Mouse (Mus musculus): ENCODE measurements at regions not wholly inside any gene's neighbourhood (a gene's known extent, or its start where the extent isn't known, plus 50 kb on each side); places are given as distances from the start of the nearest gene placed in this dataset.
"Not testable (repeated sequence)": the region's sequence is repeated elsewhere in the genome, so short reads cannot be mapped to it uniquely, and the experiment has no call there.

- in situ Hi-C loops (cut with MboI; ENCODE audit: unreplicated experiment in 2 of 2), result no loop called here
Observed at GRCm38 (mm10) chr7:73233539-73234158, 141.7 kb upstream of the Rgma start.

DNA sequence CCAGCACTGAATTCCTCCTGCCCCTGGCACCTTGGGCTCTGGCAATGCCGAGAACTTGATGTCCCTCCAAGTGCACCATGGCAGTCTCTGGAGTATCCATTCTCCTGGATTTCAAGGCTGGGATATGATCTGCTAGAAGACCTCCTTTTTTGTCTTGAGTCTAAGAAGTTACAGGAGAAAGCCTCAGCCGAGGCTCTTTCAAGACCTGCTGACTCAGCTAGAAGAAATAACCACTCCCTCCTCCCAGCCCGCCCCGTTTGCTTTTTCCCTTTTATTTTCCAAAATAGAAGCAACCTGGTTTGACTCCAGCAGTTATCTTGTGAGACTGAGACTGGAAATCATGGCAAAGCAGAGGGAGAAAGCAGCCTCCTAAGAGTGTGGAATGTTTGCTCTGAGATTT, 136.8 kb upstream of the Rgma start:
- in situ Hi-C loops (cut with MboI; ENCODE audit: unreplicated experiment in 2 of 2), result no loop called here

DNA sequence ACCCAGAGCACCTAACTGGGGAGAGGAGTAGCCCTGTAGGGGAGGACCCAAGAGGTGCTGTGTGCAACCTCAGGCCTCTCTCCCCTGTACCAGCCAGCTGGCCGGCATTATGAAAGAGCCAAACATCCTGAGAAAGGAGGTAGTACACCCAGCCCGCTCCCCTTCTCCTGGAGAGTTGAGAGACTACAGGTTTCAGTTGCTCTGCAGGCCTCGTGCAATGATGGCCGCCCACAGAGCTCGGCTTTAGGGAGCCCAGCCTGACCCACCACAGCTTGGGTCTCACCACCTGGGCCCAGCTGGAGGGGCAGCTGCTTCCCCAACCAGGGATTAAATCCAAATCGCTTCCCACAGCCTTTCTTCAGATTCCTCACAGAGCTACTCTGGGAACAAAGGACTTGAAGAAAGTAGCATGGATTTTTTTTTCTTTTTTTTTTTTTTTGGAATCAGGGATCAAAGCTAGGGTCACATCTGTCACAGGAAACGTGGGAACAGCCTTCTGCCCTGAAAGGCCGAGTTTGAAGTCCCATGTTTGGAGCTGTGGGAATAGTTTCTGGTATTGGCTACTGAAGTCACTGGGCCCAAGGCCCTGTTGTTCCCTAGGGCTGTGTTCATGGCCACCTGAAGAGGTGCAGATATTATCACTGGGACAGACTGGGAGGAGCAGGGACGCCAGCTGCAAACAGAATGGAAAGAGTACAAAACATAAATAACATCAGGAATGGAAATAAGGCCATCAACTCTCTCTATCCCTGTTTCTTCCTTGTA, 131.5 kb upstream of the Rgma start:
- in situ Hi-C loops (cut with MboI; ENCODE audit: unreplicated experiment in 2 of 2), result no loop called here

- in situ Hi-C loops (cut with MboI; ENCODE audit: unreplicated experiment in 2 of 2), result no loop called here
Observed at GRCm38 (mm10) chr7:73245431-73245830, 129.9 kb upstream of the Rgma start.

- in situ Hi-C loops (cut with MboI; ENCODE audit: unreplicated experiment in 2 of 2), result no loop called here
Observed at GRCm38 (mm10) chr7:73250593-73250992, 124.7 kb upstream of the Rgma start.

DNA sequence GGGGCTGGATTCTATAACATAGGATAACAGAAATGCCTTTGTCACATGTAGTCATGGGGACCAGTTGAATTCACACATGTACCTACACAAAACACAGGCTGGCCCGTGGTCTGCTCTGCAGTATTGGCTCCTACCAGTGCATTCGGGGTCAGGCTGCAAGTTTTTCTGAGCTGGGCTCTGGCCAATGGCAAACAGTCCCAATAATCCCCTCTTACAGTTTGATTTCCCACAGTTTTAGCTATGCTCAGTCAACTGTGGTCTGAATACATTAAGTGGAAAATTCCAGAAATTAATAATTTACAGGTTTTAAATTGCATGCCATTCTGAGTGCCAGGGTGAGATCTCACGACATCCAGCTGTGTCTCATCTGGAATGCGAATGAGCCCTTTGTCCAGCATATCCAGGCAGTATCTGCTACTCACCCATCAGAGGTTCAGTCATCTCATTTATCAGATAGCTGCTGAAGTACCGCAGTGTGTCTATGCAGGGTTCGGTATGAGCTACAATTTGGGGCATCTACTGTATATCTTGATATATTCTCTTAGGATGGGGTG, 124.0 kb upstream of the Rgma start:
- in situ Hi-C loops (cut with MboI; ENCODE audit: unreplicated experiment in 2 of 2), result no loop called here

DNA sequence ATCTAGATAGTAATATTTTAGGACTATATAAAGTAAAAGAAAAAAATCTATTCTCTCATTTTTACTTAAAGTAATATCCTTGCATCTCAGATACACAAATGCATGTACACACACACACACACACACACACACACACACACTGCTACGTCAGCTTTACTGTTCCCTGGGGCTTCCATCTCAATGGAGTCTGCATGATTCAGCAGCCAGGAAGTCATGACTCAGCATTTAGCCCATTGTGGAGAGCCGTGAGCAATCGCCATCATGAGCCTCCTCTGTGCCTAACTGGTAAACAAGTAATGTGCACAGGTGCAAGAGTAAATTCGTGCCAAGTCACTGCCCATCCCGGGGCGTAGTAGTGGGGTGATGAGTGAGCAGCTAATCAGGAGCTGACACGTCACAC, 120.3 kb upstream of the Rgma start:
- in situ Hi-C loops (cut with MboI; ENCODE audit: unreplicated experiment in 2 of 2), result not testable (repeated sequence)

DNA sequence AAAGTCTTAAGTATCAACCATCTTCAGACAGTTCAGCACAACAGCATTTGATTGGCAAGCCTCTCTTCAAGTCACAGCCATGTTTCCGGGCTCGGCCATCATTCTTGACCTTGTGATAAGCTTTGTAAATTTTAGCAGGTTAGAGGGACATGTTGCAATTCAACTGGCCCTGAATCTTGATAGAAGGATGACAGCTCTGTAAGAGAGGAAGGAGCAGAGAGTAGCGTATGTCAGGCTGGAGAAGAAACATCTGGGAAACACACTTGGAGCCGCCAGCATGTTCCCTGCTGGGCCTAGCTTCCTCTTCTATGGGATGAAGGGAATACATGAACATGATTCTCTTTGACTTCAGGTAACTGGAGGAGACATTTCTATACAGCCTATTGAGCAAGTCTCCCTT, 115.2 kb upstream of the Rgma start:
- in situ Hi-C loops (cut with MboI; ENCODE audit: unreplicated experiment in 2 of 2), result no loop called here

DNA sequence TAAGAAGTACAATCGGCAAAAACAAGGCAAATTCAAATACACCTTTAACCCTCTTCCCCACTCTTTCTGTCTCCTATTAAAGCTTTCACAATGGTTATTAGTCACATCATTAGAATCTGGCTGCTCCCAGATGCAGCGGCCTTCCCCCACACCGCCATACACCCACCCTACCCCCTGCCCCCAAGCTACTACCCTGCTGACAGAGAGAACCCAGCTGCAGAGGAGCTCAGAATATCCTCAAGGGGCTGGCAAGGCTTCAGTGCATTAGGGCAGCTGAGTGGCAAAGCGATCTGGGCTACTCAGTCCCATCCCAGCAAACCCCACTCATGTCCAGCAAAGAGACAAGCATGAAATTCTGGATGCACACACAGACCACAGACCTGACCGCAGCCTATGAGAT, 113.6 kb upstream of the Rgma start:
- in situ Hi-C loops (cut with MboI; ENCODE audit: unreplicated experiment in 2 of 2), result no loop called here

GRCm38 (mm10) chr7:73262526-73262925, 112.8 kb upstream of the Rgma start:
- in situ Hi-C loops (cut with MboI; ENCODE audit: unreplicated experiment in 2 of 2), result no loop called here

GRCm38 (mm10) chr7:73269626-73270025, 105.7 kb upstream of the Rgma start:
- in situ Hi-C loops (cut with MboI; ENCODE audit: unreplicated experiment in 2 of 2), result no loop called here

DNA sequence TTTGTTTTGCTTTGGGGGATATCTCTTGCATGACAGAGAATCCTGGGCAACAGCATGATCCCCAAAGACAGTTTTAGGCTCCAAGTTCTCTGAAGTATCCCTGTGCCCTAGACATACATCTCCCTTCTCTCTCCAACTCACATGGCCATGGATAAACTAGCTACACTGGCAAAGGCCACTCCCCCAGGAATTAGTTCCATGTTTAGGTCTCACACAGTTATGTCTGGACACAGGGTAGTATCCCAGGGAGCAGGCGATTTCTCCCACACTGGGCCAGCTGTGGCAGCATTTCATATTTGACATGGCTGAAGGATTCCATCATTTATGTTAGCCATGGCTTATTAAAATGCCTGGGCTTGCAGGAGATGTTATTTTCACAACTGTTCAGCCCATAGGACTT, 102.5 kb upstream of the Rgma start:
- in situ Hi-C loops (cut with MboI; ENCODE audit: unreplicated experiment in 2 of 2), result no loop called here

GRCm38 (mm10) chr7:73275814-73276271, 99.5 kb upstream of the Rgma start:
- in situ Hi-C loops (cut with MboI; ENCODE audit: unreplicated experiment in 2 of 2), result no loop called here

- in situ Hi-C loops (cut with MboI; ENCODE audit: unreplicated experiment in 2 of 2), result no loop called here
Observed at GRCm38 (mm10) chr7:73278616-73279015, 96.7 kb upstream of the Rgma start.

- in situ Hi-C loops (cut with MboI; ENCODE audit: unreplicated experiment in 2 of 2), result no loop called here
Observed at GRCm38 (mm10) chr7:73279936-73280445, 95.3 kb upstream of the Rgma start.

- in situ Hi-C loops (cut with MboI; ENCODE audit: unreplicated experiment in 2 of 2), result no loop called here
Observed at GRCm38 (mm10) chr7:73286244-73286643, 89.1 kb upstream of the Rgma start.

GRCm38 (mm10) chr7:73293337-73293736, 82.0 kb upstream of the Rgma start:
- in situ Hi-C loops (cut with MboI; ENCODE audit: unreplicated experiment in 2 of 2), result no loop called here

DNA sequence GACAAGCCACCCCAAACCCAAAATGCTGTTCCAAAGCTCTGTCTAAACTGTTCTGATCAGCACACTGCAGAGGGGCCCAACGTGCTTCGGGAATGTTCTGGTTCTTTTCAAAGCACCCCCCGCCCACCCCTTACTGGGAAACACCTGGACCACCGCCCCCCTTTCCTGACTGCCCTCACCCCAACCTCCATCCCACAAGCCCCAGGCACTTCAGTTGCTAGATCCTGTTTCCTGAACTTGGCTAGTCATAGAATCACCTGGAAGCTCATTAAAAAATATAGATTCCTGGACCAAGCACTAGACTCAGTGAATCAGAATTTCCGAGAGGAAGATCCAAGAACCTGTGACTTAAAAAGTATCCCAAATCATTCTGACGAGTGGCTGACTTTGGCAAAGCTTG, 80.9 kb upstream of the Rgma start:
- in situ Hi-C loops (cut with MboI; ENCODE audit: unreplicated experiment in 2 of 2), result no loop called here

GRCm38 (mm10) chr7:73302501-73302900, 72.8 kb upstream of the Rgma start:
- in situ Hi-C loops (cut with MboI; ENCODE audit: unreplicated experiment in 2 of 2), result no loop called here

DNA sequence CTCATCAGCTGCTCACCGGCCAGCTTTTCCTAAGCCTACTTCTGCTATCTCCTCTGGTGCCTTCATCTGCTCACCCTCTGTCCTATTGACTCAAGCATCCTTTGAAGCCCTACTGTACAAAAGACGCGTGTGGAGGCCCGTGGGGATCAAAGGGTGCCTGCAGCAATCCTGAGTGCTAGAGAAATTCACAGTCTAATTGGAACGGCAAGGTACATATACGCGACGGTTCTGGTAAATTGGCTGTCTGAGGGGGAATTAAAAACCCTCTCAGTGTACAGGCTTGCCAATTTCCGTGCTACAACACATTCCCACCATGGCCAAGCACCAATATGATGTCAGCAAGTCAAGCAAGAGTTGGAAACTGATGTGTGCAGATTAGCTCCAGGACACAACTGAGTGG, 71.5 kb upstream of the Rgma start:
- in situ Hi-C loops (cut with MboI; ENCODE audit: unreplicated experiment in 2 of 2), result no loop called here

- in situ Hi-C loops (cut with MboI; ENCODE audit: unreplicated experiment in 2 of 2), result no loop called here
Observed at GRCm38 (mm10) chr7:73304799-73305198, 70.5 kb upstream of the Rgma start.

All from v-Abl transformed pro-B cells (cell line).